In the genomic region with DNA sequence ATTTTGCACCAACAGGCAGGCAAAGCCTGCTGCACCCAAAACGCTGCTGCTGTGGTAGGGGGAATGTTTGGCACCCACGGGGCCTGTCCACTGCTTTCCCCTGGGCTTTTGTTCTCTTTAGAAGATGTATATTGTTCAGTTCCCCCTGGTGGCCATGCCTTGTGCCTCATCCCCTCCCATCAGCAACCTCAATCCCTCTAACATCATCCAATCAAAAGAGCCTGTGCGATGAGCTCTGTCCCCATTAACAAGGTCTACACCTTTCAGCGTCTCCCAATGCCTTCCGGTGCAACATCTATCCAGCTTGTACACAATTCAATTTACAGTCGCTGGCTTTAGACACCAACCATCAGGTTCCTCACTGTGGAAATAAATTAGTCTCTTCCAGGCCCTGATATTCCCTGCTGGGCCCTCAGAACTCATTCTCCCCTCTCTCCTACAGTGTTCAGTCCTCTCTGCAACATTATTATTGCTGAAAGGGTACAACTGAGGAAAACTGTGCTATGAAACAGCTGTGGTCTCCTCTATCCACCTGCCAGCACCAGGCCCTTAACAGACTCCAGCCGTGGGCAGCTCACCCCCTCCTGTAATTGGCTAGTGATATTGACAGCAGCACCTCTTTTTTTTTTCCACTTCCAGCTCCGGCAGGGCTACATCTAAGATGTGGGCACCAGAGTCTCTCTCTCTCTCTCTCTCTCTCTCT, we compare ENCODE assay signal across 16 mouse cellular contexts.
DNase-seq lines count a peak whose midpoint lies in the region; ATAC-seq and TF ChIP-seq lines count a peak whose summit lies in the region.
"Had no signal": no experiment of that assay in that cellular context is flagged by ENCODE, and none has a peak within 500 bp of the region (broad histone marks: within the 10 kb centered on the region; RNA-seq: fewer than 3 reads in every experiment).

No protein-coding gene starts in this region.

- H3K27ac ChIP-seq in forebrain, embryonic 15.5 days (replicated peaks) = no peak overlapping the region
- H3K27ac ChIP-seq in hindbrain, postnatal 0 days = no peak overlapping the region
- no peak overlapping the region for H3K27ac ChIP-seq in neural tube, embryonic 14.5 days (ENCODE audit: low read depth, low read length)
- H3K27ac ChIP-seq: left cerebral cortex, adult 2 months; limb, embryonic 13.5 days; macrophage had no signal

- H3K4me2 ChIP-seq in forebrain, embryonic 15.5 days (replicated peaks) = no peak overlapping the region
- H3K4me2 ChIP-seq in hindbrain, postnatal 0 days (ENCODE audit: low read depth, low read length) = no peak overlapping the region
- no peak overlapping the region for H3K4me2 ChIP-seq in neural tube, embryonic 14.5 days (ENCODE audit: low read depth, low read length)
- H3K4me2 ChIP-seq: limb, embryonic 13.5 days had no signal

- H3K9ac ChIP-seq in forebrain, embryonic 15.5 days (replicated peaks) = no peak overlapping the region
- no peak overlapping the region for H3K9ac ChIP-seq in hindbrain, postnatal 0 days (replicated peaks; ENCODE audit: low read length)
- no peak overlapping the region for H3K9ac ChIP-seq in neural tube, embryonic 14.5 days (replicated peaks; ENCODE audit: low read depth, low read length)
- H3K9ac ChIP-seq: limb, embryonic 13.5 days; liver, postnatal 0 days had no signal

- DNase-seq in brain, embryonic 14.5 days (ENCODE audit: low read depth) = peak; percentile 50
- DNase-seq in hindbrain, postnatal 0 days (ENCODE audit: low spot score) = no peak
- DNase-seq in kidney, postnatal 36 days = no peak
- no peak for DNase-seq in embryo, embryonic 10 days (ENCODE audit: low spot score)
- no peak for DNase-seq in thymus, postnatal 25 days
- DNase-seq: cerebellum, adult 2 months; embryo, embryonic 11 days; heart, postnatal 14 days; liver, postnatal 0 days had no signal

- peak; percentile 13; the same call in 1 of the 2 replicates for TF ChIP-seq CTCF in brain, embryonic 14.5 days (IDR thresholded peaks at IDR 0.05; ENCODE audit: borderline replicate concordance, extremely low read depth, insufficient read depth, insufficient read length)
- peak; percentile 16; the same call in 1 of the 2 replicates for TF ChIP-seq CTCF in hindbrain, postnatal 0 days (IDR thresholded peaks at IDR 0.05; ENCODE audit: low read depth)

- ATAC-seq in forebrain, embryonic 15.5 days (replicated peaks) = peak; percentile 66
- ATAC-seq in hindbrain, postnatal 0 days = peak; percentile 69
- peak; percentile 79; the same call in 1 of the 2 replicates for ATAC-seq in neural tube, embryonic 14.5 days (ENCODE audit: low read depth)
- ATAC-seq: CD4-positive, CD25-positive, alpha-beta regulatory T cell, adult 4 months; intestine, postnatal 0 days; liver, postnatal 0 days had no signal

- H3K4me1 ChIP-seq in forebrain, embryonic 15.5 days = no peaks in the 10 kb centered on the region
- no peaks in the 10 kb centered on the region for H3K4me1 ChIP-seq in hindbrain, postnatal 0 days (ENCODE audit: insufficient read depth, low read length)
- 0 out of 2 replicates have a peak, but pooled peaks cover 3% of the 10 kb centered on the region for H3K4me1 ChIP-seq in neural tube, embryonic 14.5 days (ENCODE audit: control insufficient read depth, insufficient read depth, low read length)
- H3K4me1 ChIP-seq: limb, embryonic 13.5 days had no signal

- 37% methylated on average over 8 of the region's 8 CpGs for WGBS in forebrain, embryonic 15.5 days
- WGBS in hindbrain, postnatal 0 days = 32% methylated on average over 8 of the region's 8 CpGs
- 33% methylated on average over 8 of the region's 8 CpGs for WGBS in neural tube, embryonic 14.5 days

- no peak for TF ChIP-seq POLR2A in brain, embryonic 14.5 days (IDR thresholded peaks at IDR 0.05; ENCODE audit: borderline replicate concordance, extremely low read depth, insufficient read depth, insufficient read length, poor library complexity, severe bottlenecking)

- H3K9me3 ChIP-seq in forebrain, embryonic 15.5 days = no peaks in the 10 kb centered on the region
- no peaks in the 10 kb centered on the region for H3K9me3 ChIP-seq in hindbrain, postnatal 0 days (ENCODE audit: low read length)
- H3K9me3 ChIP-seq in neural tube, embryonic 14.5 days (ENCODE audit: control insufficient read depth, low read length) = no peaks in the 10 kb centered on the region
- H3K9me3 ChIP-seq: limb, embryonic 13.5 days had no signal

- H3K36me3 ChIP-seq in forebrain, embryonic 15.5 days = no peaks in the 10 kb centered on the region
- no peaks in the 10 kb centered on the region for H3K36me3 ChIP-seq in hindbrain, postnatal 0 days (ENCODE audit: insufficient read depth, low read length)
- no peaks in the 10 kb centered on the region for H3K36me3 ChIP-seq in neural tube, embryonic 14.5 days (ENCODE audit: control insufficient read depth, insufficient read depth, low read length)
- H3K36me3 ChIP-seq: limb, embryonic 13.5 days had no signal

- no peaks in the 10 kb centered on the region for H3K27me3 ChIP-seq in forebrain, embryonic 15.5 days
- H3K27me3 ChIP-seq in hindbrain, postnatal 0 days (ENCODE audit: insufficient read depth, low read length) = no peaks in the 10 kb centered on the region
- H3K27me3 ChIP-seq in neural tube, embryonic 14.5 days (ENCODE audit: control insufficient read depth, insufficient read depth, low read length) = no peaks in the 10 kb centered on the region
- H3K27me3 ChIP-seq: limb, embryonic 13.5 days had no signal

- H3K4me3 ChIP-seq in forebrain, embryonic 15.5 days = no peak overlapping the region
- no peak overlapping the region for H3K4me3 ChIP-seq in hindbrain, postnatal 0 days (ENCODE audit: low read length)
- H3K4me3 ChIP-seq in neural tube, embryonic 14.5 days (ENCODE audit: low read depth, low read length) = no peak overlapping the region
- H3K4me3 ChIP-seq: left cerebral cortex, adult 2 months; limb, embryonic 13.5 days had no signal
